Mouse (Mus musculus) monocyte, adult 59 days (primary cell): ENCODE measurements around the gene Washc2. TPM values are rescaled to one million over a fixed set of nuclear protein-coding genes. Genes with fewer than 3 reads are reported as not detected.

Experiments used
- total RNA-seq, 2 experiments: library from RNA; stranded (reverse); gene quantifications; one replicate each; pipeline ENCODE4 v1.2.4; 2023

Gene Washc2
- 100 to 1,000 TPM; 107 to 112 TPM for total RNA-seq

DNA sequence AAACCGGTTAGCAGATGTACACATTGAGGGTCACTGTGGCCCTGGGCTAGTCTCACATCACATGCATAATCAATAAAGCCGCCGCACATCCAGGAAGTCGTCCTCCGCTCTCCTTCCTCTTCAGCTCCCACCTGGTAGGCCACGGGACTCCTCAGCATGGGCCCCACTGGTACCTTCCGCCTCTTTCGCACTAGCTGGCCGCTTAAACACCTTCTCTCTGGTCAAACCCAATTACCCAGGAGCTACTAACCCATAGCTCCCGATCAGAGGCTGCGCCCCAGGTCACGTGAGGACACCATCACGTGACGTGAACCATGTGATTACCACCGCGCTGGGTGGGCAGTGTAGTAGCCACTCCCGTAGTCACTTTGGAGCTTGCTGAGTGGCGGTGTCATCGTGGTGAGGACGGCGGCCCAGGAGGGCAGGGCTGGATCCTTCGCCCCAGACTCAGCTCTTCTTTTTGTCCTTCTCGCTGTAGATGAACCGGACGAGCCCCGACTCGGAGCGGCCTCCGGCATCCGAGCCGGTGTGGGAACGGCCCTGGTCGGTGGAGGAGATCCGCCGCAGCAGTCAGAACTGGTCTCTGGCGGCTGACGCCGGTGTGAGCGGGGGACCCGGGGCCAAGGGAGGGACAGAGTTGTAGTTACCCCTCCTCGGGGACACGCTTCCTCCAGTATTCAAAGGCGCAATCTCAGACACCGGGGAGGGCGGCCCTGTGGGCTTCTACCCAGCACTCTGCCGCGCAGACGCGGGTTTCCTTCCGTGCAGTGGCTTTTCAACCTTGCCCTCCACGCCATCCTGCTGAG lies at the start of gene Washc2:
Gene Washc2 (plus strand): TSS at position 310 of the 806 bp plus-strand sequence.

DNA sequence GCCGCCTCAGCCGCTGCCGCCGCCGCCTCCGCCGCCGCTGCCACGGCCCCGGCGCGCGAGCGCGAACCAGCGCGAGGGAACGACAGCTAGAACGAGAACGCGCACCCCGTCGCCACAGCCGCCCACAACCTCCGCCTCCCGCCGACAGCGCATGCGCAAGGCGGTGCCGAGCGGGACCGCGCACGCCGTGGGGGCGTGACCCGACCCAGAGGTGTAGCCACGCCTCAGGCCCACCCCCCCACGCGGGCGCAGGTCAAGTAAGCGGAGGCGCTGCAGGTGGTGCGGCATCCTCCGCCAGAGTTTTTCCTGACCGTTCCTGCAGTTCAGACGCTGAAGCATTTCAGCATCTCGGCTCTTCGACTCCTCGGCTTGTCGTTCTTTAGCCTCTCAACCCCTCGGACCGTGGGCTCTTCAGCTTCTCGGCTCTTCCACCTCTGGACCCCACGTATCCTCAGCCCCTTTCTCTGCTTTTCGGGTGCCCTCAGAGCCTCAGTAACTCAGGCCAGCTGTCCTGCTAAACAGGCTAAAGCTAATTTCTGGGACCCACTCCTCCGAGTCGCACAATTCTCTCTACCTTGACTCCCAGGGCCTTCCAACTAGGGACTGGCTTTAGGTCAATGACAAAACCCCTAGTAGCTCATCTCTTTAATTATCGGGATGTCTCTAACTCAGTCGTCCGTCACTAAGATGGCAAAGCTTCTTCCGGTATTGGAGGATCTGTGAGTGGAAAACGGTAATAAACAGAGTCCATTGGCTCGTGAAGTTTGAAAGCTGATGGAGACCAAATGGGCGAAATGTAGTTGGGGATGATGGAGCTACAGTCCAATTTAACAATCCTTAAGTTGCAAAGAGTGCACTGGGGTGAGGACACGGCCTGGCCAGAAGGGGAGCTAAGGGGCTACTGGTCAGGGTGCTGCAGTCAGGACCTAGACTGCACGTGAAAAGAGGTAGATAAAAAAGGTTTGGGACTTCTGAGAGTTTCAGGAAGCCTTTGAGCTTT lies 14.1 kb upstream of the Washc2 start, which contains the start of gene Tmcc1:
Gene Tmcc1 (minus strand): TSS at position 93 of the 1,000 bp plus-strand sequence.

DNA sequence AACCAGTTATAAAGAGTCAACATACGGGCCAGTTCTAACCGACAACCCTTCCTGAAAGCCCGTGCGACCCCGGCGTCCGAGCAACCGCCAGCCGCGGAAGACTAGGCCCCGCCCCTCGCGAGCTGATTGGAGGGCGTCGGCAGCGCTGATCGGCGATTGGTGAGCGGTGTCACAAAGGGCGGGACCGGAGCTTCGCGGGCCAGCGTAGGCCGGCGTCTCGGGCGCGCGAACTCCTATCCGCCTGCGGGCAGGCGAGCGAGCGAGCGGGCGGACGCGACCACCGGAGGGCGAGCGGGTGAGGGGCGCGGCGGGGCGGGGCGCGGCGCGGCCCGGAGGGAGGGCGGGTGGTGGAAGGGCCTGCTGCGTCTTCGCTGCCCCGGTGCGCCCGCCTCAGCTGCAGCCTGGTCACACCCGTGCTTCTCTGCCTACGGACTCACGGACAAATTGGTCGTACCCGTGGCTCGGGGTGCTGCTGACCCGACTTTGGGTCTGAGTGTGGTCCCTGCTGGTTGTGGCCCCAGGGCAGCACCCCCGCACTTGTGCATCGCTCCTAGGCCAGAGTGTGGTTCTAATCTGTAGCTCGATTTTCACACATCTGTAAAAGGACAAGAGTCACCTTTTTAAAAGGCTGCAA lies 56.3 kb downstream of the Washc2 start, which contains the start of gene Zfand4:
Gene Zfand4 (plus strand): TSS at position 205 of the 634 bp plus-strand sequence.

Other genes with a start within 250 kb of the Washc2 start
- gene Plxnd1, start 213.0 kb upstream of the Washc2 start, total RNA-seq = 100 to 1,000 TPM; 226 to 263 TPM
- gene Tmcc1, start 14.6 kb upstream of the Washc2 start, total RNA-seq = 100 to 1,000 TPM; 163 to 174 TPM
- gene Zfand4, start 56.2 kb downstream of the Washc2 start, total RNA-seq = 1 to 10 TPM; 6.1 to 6.5 TPM
- 10 to 100 TPM; 16.4 to 17.8 TPM for gene March8, start 130.0 kb downstream of the Washc2 start, total RNA-seq